Mouse (Mus musculus) cerebellum, adult 2 months (tissue): ENCODE measurements at regions not wholly inside any gene's neighbourhood (a gene's known extent, or its start where the extent isn't known, plus 50 kb on each side); places are given as distances from the start of the nearest gene placed in this dataset.

ENCODE experiments used
- CTCF ChIP-seq: fragments of 200-500 bp; IDR thresholded peaks from 2 replicates; pipeline ENCODE4 v1.5.1; 2011; ENCODE audit warnings: low read depth, mild to moderate bottlenecking, control low read depth, low read length, moderate library complexity, borderline replicate concordance; ENCODE audit not compliant: insufficient read depth
- POLR2A ChIP-seq: fragments of 200-500 bp; IDR thresholded peaks from 2 replicates; pipeline ENCODE4 v1.6.1; 2011; ENCODE audit warnings: low read length, control low read depth, borderline replicate concordance; ENCODE audit not compliant: insufficient read depth

DNA sequence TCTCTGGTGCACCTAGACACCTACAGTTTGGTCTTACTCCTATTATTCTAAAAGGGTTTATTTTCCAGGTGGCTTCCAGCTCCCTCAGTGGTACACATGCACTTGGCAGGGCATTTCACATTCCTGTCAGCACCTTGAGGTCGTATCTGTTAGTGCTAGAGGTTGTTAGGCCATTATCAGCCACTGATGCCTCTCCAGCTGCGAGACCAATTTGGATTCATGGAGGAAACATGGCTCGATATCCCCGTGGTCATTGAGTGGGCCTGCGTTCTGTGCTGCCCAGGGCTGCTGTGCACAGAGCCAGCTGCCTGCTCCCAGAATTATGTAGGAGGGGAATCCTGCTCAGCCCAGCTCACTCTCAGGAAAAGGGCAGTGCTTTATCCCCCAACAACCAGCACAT lies 60.1 kb upstream of the Irx1 start:
- TF ChIP-seq CTCF = no peak
- no peak for TF ChIP-seq POLR2A
